Mouse (Mus musculus): Measurements from ENCODE around the gene Tdrkh. TPM values are rescaled to one million over a fixed set of nuclear protein-coding genes. Genes with fewer than 3 reads are reported as not detected.

The Tdrkh gene
- polyA plus RNA-seq, 1 experiment: 17.7 TPM

- Histone ChIP-seq H3K4me3 (ENCODE audit: insufficient read depth, low read length) (no peak overlapping the region), H3K27ac (ENCODE audit: insufficient read depth, low read depth, low read length) (no peak overlapping the region), H3K4me1 (ENCODE audit: control insufficient read depth, insufficient read depth, low read length) (no peaks in the 10 kb centered on the region)
- no peak for TF ChIP-seq CTCF (IDR thresholded peaks at IDR 0.05; ENCODE audit: low read depth, low read length)
- TF ChIP-seq POLR2A (IDR thresholded peaks at IDR 0.05; ENCODE audit: borderline replicate concordance, low read depth, low read length): no peak
These were observed 25.7 kb upstream of the Tdrkh start for GRCm38 (mm10) chr3:94387391-94387790.

GRCm38 (mm10) chr3:94388047-94388446, 25.0 kb upstream of the Tdrkh start:
- Histone ChIP-seq H3K4me3 (ENCODE audit: insufficient read depth, low read length) (no peak overlapping the region), H3K27ac (ENCODE audit: insufficient read depth, low read depth, low read length) (no peak overlapping the region), H3K4me1 (ENCODE audit: control insufficient read depth, insufficient read depth, low read length) (no peaks in the 10 kb centered on the region)
- TF ChIP-seq CTCF (IDR thresholded peaks at IDR 0.05; ENCODE audit: low read depth, low read length) (no peak), POLR2A (IDR thresholded peaks at IDR 0.05; ENCODE audit: borderline replicate concordance, low read depth, low read length) (no peak)

DNA sequence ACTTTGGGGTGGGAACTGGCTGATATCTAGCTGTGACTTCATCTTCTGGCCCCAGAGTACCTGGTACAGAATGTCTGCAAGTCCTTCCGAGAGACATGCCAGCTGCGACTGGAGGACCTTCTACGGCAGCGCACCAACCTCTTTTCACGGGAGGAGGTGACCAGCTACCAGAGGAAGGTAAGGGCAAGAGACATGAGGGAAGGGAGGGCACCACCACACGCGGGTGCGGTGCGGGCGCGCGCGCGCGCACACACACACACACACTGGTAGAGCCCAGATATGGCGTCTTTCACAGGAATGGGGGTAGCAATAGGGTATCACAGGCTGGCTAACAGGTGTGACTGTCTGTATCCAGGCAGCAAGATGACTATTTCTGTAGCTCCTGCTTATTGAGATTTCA, 23.7 kb upstream of the Tdrkh start:
- Histone ChIP-seq H3K4me3 (ENCODE audit: insufficient read depth, low read length) (no peak overlapping the region), H3K27ac (ENCODE audit: insufficient read depth, low read depth, low read length) (no peak overlapping the region), H3K4me1 (ENCODE audit: control insufficient read depth, insufficient read depth, low read length) (no peaks in the 10 kb centered on the region)
- no peak for TF ChIP-seq CTCF (IDR thresholded peaks at IDR 0.05; ENCODE audit: low read depth, low read length)
- TF ChIP-seq POLR2A (IDR thresholded peaks at IDR 0.05; ENCODE audit: borderline replicate concordance, low read depth, low read length): no peak

DNA sequence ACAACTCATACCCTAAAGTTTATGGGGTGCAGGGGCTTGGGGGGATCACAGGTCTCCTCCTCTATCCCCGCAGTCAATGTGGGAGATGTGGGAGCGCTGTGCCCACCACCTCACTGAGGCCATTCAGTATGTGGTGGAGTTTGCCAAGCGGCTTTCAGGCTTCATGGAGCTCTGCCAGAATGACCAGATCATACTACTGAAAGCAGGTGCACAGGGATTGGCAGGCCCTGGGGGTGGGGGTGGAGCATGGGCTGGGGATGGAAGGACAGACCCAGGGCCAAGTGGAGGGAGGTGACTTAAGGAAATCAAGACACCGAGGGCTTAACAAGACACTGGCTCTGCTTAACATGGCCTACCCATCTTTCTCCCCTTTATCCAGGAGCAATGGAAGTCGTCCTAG, 22.1 kb upstream of the Tdrkh start:
- H3K4me3 ChIP-seq (ENCODE audit: insufficient read depth, low read length): no peak overlapping the region
- H3K27ac ChIP-seq (ENCODE audit: insufficient read depth, low read depth, low read length): no peak overlapping the region
- H3K4me1 ChIP-seq (ENCODE audit: control insufficient read depth, insufficient read depth, low read length): no peaks in the 10 kb centered on the region
- no peak for TF ChIP-seq CTCF (IDR thresholded peaks at IDR 0.05; ENCODE audit: low read depth, low read length)
- TF ChIP-seq POLR2A (IDR thresholded peaks at IDR 0.05; ENCODE audit: borderline replicate concordance, low read depth, low read length): no peak

DNA sequence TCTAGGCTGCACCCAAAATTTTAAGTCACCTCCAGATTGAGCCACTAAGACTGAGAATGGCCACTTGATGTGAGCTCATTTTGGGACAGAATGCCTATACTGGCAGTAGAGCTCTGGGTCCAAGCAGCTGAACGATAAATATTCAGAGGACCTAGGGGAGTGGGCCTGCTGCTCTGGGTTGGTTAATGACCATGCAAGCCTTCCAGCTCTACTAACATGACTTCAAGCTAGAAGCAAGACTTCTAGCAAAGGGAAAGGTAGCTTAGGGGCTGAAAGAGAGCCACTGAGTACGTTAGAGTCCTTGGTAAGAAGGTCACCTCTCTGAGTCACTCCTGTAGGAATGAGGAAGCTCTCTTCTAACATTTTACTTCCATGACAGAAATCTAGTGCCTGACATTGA, 20.9 kb upstream of the Tdrkh start:
- no peaks in the 10 kb centered on the region for H3K4me1 ChIP-seq (ENCODE audit: control insufficient read depth, insufficient read depth, low read length)
- no peak overlapping the region for H3K27ac ChIP-seq (ENCODE audit: insufficient read depth, low read depth, low read length)
- no peak overlapping the region for H3K4me3 ChIP-seq (ENCODE audit: insufficient read depth, low read length)
- TF ChIP-seq POLR2A (IDR thresholded peaks at IDR 0.05; ENCODE audit: borderline replicate concordance, low read depth, low read length) (no peak), CTCF (IDR thresholded peaks at IDR 0.05; ENCODE audit: low read depth, low read length) (no peak)

- no peak overlapping the region for H3K4me3 ChIP-seq (ENCODE audit: insufficient read depth, low read length)
- no peak for TF ChIP-seq POLR2A (IDR thresholded peaks at IDR 0.05; ENCODE audit: borderline replicate concordance, low read depth, low read length)
- TF ChIP-seq CTCF (IDR thresholded peaks at IDR 0.05; ENCODE audit: low read depth, low read length): no peak
- no peak overlapping the region for H3K27ac ChIP-seq (ENCODE audit: insufficient read depth, low read depth, low read length)
- no peaks in the 10 kb centered on the region for H3K4me1 ChIP-seq (ENCODE audit: control insufficient read depth, insufficient read depth, low read length)
These were observed 20.0 kb upstream of the Tdrkh start for GRCm38 (mm10) chr3:94393049-94393448.

GRCm38 (mm10) chr3:94396336-94396735, 16.7 kb upstream of the Tdrkh start:
- TF ChIP-seq CTCF (IDR thresholded peaks at IDR 0.05; ENCODE audit: low read depth, low read length) (no peak), POLR2A (IDR thresholded peaks at IDR 0.05; ENCODE audit: borderline replicate concordance, low read depth, low read length) (no peak)
- no peak overlapping the region for H3K4me3 ChIP-seq (ENCODE audit: insufficient read depth, low read length)
- H3K27ac ChIP-seq (ENCODE audit: insufficient read depth, low read depth, low read length): no peak overlapping the region
- H3K4me1 ChIP-seq (ENCODE audit: control insufficient read depth, insufficient read depth, low read length): no peaks in the 10 kb centered on the region

DNA sequence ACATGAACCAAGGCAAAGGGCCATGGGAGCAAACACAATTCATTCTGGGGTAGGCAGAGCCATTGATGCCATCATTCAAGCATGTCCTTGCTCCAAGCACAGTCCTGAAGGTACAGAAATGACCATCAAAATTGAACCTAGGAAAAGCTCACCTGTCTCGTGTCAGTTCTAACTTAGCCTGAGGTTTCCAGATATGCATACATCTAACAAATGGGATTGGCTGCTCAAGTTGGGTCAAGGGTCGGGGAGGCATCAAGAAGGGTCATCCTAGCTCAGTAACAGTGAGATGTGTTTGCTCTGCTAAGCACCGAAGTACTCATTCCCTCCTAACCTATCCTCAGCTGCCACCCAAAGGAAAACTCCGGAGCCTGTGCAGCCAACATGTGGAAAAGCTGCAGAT, 16.2 kb upstream of the Tdrkh start:
- no peak for TF ChIP-seq POLR2A (IDR thresholded peaks at IDR 0.05; ENCODE audit: borderline replicate concordance, low read depth, low read length)
- no peak for TF ChIP-seq CTCF (IDR thresholded peaks at IDR 0.05; ENCODE audit: low read depth, low read length)
- H3K4me1 ChIP-seq (ENCODE audit: control insufficient read depth, insufficient read depth, low read length): no peaks in the 10 kb centered on the region
- H3K27ac ChIP-seq (ENCODE audit: insufficient read depth, low read depth, low read length): no peak overlapping the region
- H3K4me3 ChIP-seq (ENCODE audit: insufficient read depth, low read length): no peak overlapping the region

GRCm38 (mm10) chr3:94398217-94398616, 14.9 kb upstream of the Tdrkh start, which contains the start of gene Lingo4:
Gene Lingo4, plus strand, starts transcription at chr3:94398517.
- no peak for TF ChIP-seq CTCF (IDR thresholded peaks at IDR 0.05; ENCODE audit: low read depth, low read length)
- no peak for TF ChIP-seq POLR2A (IDR thresholded peaks at IDR 0.05; ENCODE audit: borderline replicate concordance, low read depth, low read length)
- Histone ChIP-seq H3K4me3 (ENCODE audit: insufficient read depth, low read length) (peak within 1 kb of the TSS; percentile 3; the same call in 1 of the 2 replicates), H3K4me1 (ENCODE audit: control insufficient read depth, insufficient read depth, low read length) (no peaks in the 10 kb centered on the region), H3K27ac (ENCODE audit: insufficient read depth, low read depth, low read length) (no peak within 1 kb of the TSS)

DNA sequence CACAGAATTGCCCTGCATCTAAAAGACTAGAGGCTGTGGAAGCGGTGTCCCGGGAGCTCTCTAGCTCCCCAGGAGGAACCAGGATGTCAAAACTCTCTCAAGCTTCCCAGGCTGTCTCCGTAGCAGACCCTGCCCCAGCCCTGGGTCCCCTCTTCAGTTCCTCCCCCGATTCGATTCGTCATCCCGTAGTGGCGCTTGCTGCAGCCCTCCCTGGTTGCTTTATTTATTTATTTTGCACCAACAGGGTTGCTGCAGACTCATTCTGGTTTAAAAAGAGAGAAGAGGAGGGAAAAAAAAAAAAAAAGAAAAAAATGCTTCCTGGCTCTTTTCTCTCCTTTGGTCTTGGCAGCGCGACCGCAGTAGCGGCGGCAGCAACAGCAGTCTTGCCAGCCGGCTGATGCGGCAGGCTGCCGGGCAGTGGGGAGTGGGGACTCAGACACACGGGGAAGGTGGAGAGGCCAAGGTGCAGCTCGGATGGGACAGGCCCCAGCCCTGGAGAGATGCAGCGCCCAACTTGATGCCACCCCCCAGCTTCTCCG, 14.1 kb upstream of the Tdrkh start:
- Histone ChIP-seq H3K4me1 (ENCODE audit: control insufficient read depth, insufficient read depth, low read length) (no peaks in the 10 kb centered on the region), H3K27ac (ENCODE audit: insufficient read depth, low read depth, low read length) (no peak overlapping the region), H3K4me3 (ENCODE audit: insufficient read depth, low read length) (peak overlapping the region; percentile 3; the same call in 1 of the 2 replicates)
- TF ChIP-seq POLR2A (IDR thresholded peaks at IDR 0.05; ENCODE audit: borderline replicate concordance, low read depth, low read length): no peak
- TF ChIP-seq CTCF (IDR thresholded peaks at IDR 0.05; ENCODE audit: low read depth, low read length): no peak
